Mouse (Mus musculus): Measurements from ENCODE around the gene Sgce. TPM values are rescaled to one million over a fixed set of nuclear protein-coding genes. Genes with fewer than 3 reads are reported as not detected.

The Sgce gene
- total RNA-seq, 1 experiment = 19.1 TPM

DNA sequence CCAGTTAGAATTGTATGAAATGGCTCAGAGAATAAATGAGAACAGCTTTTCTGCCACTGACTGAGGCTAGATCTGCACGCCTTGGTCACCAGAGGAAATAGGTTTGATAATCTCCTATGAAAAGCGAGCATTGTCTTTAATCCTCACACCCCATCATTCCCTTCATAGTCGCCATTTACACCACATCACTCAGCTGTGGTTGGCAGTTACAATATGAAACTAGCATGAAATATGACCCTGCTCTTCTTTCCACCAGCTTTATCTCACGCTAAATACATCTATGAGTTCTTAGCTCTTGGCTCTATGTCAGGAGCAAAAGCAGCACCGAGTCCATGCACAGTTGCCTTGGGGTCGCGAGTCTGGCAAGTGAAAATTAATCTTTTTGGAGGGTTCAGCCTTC is 43.1 kb downstream of the Sgce start:
- no peak for TF ChIP-seq CHD2 (IDR thresholded peaks at IDR 0.05; ENCODE audit: low read depth, low read length)
- in situ Hi-C loops (cut with MboI; ENCODE audit: low sequenced_read_pairs in 2 of 2, unreplicated experiment in 2 of 2) = no loop called here
- H3K27ac ChIP-seq (ENCODE audit: insufficient read depth, low read depth, low read length, poor library complexity, severe bottlenecking) = no peak overlapping the region
- no peaks in the 10 kb centered on the region for H3K9me3 ChIP-seq (ENCODE audit: control insufficient read depth, insufficient read depth, low read depth, low read length)
- H3K9ac ChIP-seq (ENCODE audit: insufficient read depth, low read depth, low read length, poor library complexity, severe bottlenecking) = no peak overlapping the region
- no peak for DNase-seq (ENCODE audit: low read depth, low spot score)
- H3K36me3 ChIP-seq (ENCODE audit: control insufficient read depth, insufficient read depth, low read length, poor library complexity, severe bottlenecking) = no peaks in the 10 kb centered on the region
- H3K4me1 ChIP-seq (ENCODE audit: control insufficient read depth in 2 of 2, insufficient read depth in 2 of 2, low read length in 2 of 2, poor library complexity in 1 of 2) = no peaks in the 10 kb centered on the region
- no peak overlapping the region for H3K4me3 ChIP-seq (ENCODE audit: insufficient read depth in 1 of 2, low read depth in 1 of 2, low read length in 2 of 2, poor library complexity in 1 of 2, severe bottlenecking in 1 of 2)

DNA sequence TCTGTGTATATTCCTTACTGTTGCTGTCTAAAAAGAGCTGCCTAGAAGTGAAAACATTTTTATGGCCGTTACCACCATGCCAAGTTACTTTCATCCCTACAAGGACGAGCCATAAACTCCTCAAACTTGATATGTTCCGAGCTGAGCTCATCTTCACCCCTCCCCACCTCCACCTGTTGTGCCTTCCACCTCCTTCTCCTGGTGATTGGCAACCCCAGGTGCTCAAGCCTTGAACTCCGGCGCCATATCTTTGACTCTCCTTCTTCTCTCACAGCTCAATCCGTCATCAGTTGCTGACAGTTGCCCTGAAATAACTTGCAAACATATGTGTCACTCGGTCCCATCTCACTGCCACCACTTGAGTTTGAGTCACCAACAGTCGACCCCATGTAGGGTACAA is 45.4 kb downstream of the Sgce start:
- in situ Hi-C loops (cut with MboI; ENCODE audit: low sequenced_read_pairs in 2 of 2, unreplicated experiment in 2 of 2) = no loop called here
- TF ChIP-seq ZNF384 (IDR thresholded peaks at IDR 0.05; ENCODE audit: low read depth, low read length) (no peak), HCFC1 (IDR thresholded peaks at IDR 0.05; ENCODE audit: borderline replicate concordance, insufficient read depth, low read length) (no peak), ZC3H11A (IDR thresholded peaks at IDR 0.05; ENCODE audit: borderline replicate concordance, low read depth, low read length) (no peak), CHD2 (IDR thresholded peaks at IDR 0.05; ENCODE audit: low read depth, low read length) (no peak), MAFK (IDR thresholded peaks at IDR 0.05; ENCODE audit: insufficient read depth, low read depth, low read length) (no peak)
- no peaks in the 10 kb centered on the region for H3K4me1 ChIP-seq (ENCODE audit: control insufficient read depth in 2 of 2, insufficient read depth in 2 of 2, low read length in 2 of 2, poor library complexity in 1 of 2)

DNA sequence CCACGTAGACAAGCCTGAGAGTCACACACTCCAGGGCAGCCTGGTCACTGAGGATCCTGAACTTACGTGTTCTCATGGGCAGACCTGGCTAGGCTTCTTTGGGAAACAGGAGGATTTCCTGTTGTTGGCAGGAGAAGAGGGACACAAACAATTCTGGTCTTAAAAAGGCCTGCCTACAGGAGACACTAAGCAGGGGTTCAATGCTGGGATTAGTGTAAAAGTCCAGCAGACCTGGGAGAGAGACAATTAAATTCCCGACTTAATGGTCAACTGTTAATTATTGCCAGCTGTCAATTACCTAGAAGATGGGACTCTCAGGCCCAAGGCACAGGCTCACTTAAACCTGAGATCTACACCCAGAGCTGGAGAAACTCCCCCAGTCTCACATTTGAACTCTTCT is 51.2 kb downstream of the Sgce start:
- DNase-seq (ENCODE audit: low read depth, low spot score) = no peak
- no peak overlapping the region for H3K4me3 ChIP-seq (ENCODE audit: insufficient read depth in 1 of 2, low read depth in 1 of 2, low read length in 2 of 2, poor library complexity in 1 of 2, severe bottlenecking in 1 of 2)
- no peak overlapping the region for H3K9ac ChIP-seq (ENCODE audit: insufficient read depth, low read depth, low read length, poor library complexity, severe bottlenecking)
- H3K9me3 ChIP-seq (ENCODE audit: control insufficient read depth, insufficient read depth, low read depth, low read length) = no peaks in the 10 kb centered on the region
- no peak overlapping the region for H3K27ac ChIP-seq (ENCODE audit: insufficient read depth, low read depth, low read length, poor library complexity, severe bottlenecking)
- H3K4me1 ChIP-seq (ENCODE audit: control insufficient read depth in 2 of 2, insufficient read depth in 2 of 2, low read length in 2 of 2, poor library complexity in 1 of 2) = no peaks in the 10 kb centered on the region
- in situ Hi-C loops (cut with MboI; ENCODE audit: low sequenced_read_pairs in 2 of 2, unreplicated experiment in 2 of 2) = no loop called here
- H3K36me3 ChIP-seq (ENCODE audit: control insufficient read depth, insufficient read depth, low read length, poor library complexity, severe bottlenecking) = no peaks in the 10 kb centered on the region
- TF ChIP-seq ZC3H11A (IDR thresholded peaks at IDR 0.05; ENCODE audit: borderline replicate concordance, low read depth, low read length) = no peak
- no peak for TF ChIP-seq HCFC1 (IDR thresholded peaks at IDR 0.05; ENCODE audit: borderline replicate concordance, insufficient read depth, low read length)
- TF ChIP-seq ZNF384 (IDR thresholded peaks at IDR 0.05; ENCODE audit: low read depth, low read length) = no peak
- TF ChIP-seq MAFK (IDR thresholded peaks at IDR 0.05; ENCODE audit: insufficient read depth, low read depth, low read length) = no peak

More for the DNA sequence above, 45.4 kb downstream of the Sgce start:
- H3K9ac ChIP-seq (ENCODE audit: insufficient read depth, low read depth, low read length, poor library complexity, severe bottlenecking) = no peak overlapping the region
- H3K27ac ChIP-seq (ENCODE audit: insufficient read depth, low read depth, low read length, poor library complexity, severe bottlenecking) = no peak overlapping the region
- no peaks in the 10 kb centered on the region for H3K36me3 ChIP-seq (ENCODE audit: control insufficient read depth, insufficient read depth, low read length, poor library complexity, severe bottlenecking)
- no peak overlapping the region for H3K4me3 ChIP-seq (ENCODE audit: insufficient read depth in 1 of 2, low read depth in 1 of 2, low read length in 2 of 2, poor library complexity in 1 of 2, severe bottlenecking in 1 of 2)
- no peak for DNase-seq (ENCODE audit: low read depth, low spot score)
- no peaks in the 10 kb centered on the region for H3K9me3 ChIP-seq (ENCODE audit: control insufficient read depth, insufficient read depth, low read depth, low read length)

DNA sequence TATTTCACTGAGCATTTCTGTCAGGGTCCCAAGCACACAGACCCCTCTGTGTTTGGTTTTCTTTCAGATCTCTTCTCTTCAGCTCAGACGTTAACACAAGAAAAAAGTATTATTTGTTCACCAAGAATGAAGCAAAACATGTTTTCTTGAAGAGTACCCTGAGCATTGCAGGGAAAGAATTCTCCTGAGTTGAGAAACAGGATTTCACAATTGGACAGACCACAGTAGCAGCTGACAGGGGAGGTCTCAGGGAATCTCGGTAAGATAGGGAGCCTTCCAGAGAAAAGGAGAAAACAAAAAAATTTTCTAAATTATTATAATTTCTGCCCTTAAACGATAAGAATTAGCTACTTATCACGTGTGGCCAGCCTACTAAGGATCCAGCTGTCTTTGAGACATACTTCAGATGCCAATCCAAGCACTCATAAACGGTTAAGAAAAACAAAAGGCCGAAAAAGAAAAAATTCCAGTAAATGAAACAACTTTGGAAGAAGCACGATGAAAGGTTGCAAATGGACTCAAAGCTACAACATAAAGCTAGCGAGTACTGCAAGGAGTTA is 52.3 kb downstream of the Sgce start:
- no peaks in the 10 kb centered on the region for H3K4me1 ChIP-seq (ENCODE audit: control insufficient read depth in 2 of 2, insufficient read depth in 2 of 2, low read length in 2 of 2, poor library complexity in 1 of 2)
- DNase-seq (ENCODE audit: low read depth, low spot score) = no peak
- no peak overlapping the region for H3K27ac ChIP-seq (ENCODE audit: insufficient read depth, low read depth, low read length, poor library complexity, severe bottlenecking)
- in situ Hi-C loops (cut with MboI; ENCODE audit: low sequenced_read_pairs in 2 of 2, unreplicated experiment in 2 of 2) = no loop called here
- no peak overlapping the region for H3K9ac ChIP-seq (ENCODE audit: insufficient read depth, low read depth, low read length, poor library complexity, severe bottlenecking)
- TF ChIP-seq ZNF384 (IDR thresholded peaks at IDR 0.05; ENCODE audit: low read depth, low read length) = no peak
- H3K9me3 ChIP-seq (ENCODE audit: control insufficient read depth, insufficient read depth, low read depth, low read length) = no peaks in the 10 kb centered on the region
- H3K36me3 ChIP-seq (ENCODE audit: control insufficient read depth, insufficient read depth, low read length, poor library complexity, severe bottlenecking) = no peaks in the 10 kb centered on the region
- no peak overlapping the region for H3K4me3 ChIP-seq (ENCODE audit: insufficient read depth in 1 of 2, low read depth in 1 of 2, low read length in 2 of 2, poor library complexity in 1 of 2, severe bottlenecking in 1 of 2)

DNA sequence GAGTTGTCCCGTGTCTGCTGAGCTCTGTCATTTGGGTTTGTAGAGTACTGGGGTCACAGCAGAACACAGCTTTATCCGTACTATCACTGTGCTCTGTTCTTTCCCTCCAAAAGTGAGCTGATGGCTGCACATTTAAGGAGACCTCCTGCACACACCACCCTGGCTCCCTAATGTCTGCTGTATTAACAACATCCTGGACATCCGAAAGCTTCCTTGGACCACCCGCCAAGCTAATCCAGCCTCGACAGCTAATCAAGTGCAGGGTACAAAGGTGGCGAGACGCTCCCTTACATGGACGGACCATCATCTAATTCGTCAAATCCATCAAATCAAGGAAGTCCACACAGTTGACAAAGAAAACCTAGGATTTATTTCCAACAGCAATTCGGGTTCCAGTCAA is 53.5 kb downstream of the Sgce start:
- Histone ChIP-seq H3K4me3 (ENCODE audit: insufficient read depth in 1 of 2, low read depth in 1 of 2, low read length in 2 of 2, poor library complexity in 1 of 2, severe bottlenecking in 1 of 2) (no peak overlapping the region), H3K36me3 (ENCODE audit: control insufficient read depth, insufficient read depth, low read length, poor library complexity, severe bottlenecking) (no peaks in the 10 kb centered on the region; the same call in 1 of the 2 replicates), H3K27ac (ENCODE audit: insufficient read depth, low read depth, low read length, poor library complexity, severe bottlenecking) (no peak overlapping the region), H3K9ac (ENCODE audit: insufficient read depth, low read depth, low read length, poor library complexity, severe bottlenecking) (no peak overlapping the region), H3K4me1 (ENCODE audit: control insufficient read depth in 2 of 2, insufficient read depth in 2 of 2, low read length in 2 of 2, poor library complexity in 1 of 2) (no peaks in the 10 kb centered on the region), H3K9me3 (ENCODE audit: control insufficient read depth, insufficient read depth, low read depth, low read length) (no peaks in the 10 kb centered on the region)
- in situ Hi-C loops (cut with MboI; ENCODE audit: low sequenced_read_pairs in 2 of 2, unreplicated experiment in 2 of 2) = no loop called here
- TF ChIP-seq ZNF384 (IDR thresholded peaks at IDR 0.05; ENCODE audit: low read depth, low read length) = no peak
- TF ChIP-seq ZC3H11A (IDR thresholded peaks at IDR 0.05; ENCODE audit: borderline replicate concordance, low read depth, low read length) = no peak
- TF ChIP-seq CHD2 (IDR thresholded peaks at IDR 0.05; ENCODE audit: low read depth, low read length) = no peak
- no peak for TF ChIP-seq HCFC1 (IDR thresholded peaks at IDR 0.05; ENCODE audit: borderline replicate concordance, insufficient read depth, low read length)
- TF ChIP-seq MAFK (IDR thresholded peaks at IDR 0.05; ENCODE audit: insufficient read depth, low read depth, low read length) = no peak
- DNase-seq (ENCODE audit: low read depth, low spot score) = no peak
